Mouse (Mus musculus): ENCODE data around the gene Hps6. TPM values are rescaled to one million over a fixed set of nuclear protein-coding genes. Genes with fewer than 3 reads are reported as not detected.

Gene Hps6
- polyA plus RNA-seq, 1 experiment = 2.1 TPM

DNA sequence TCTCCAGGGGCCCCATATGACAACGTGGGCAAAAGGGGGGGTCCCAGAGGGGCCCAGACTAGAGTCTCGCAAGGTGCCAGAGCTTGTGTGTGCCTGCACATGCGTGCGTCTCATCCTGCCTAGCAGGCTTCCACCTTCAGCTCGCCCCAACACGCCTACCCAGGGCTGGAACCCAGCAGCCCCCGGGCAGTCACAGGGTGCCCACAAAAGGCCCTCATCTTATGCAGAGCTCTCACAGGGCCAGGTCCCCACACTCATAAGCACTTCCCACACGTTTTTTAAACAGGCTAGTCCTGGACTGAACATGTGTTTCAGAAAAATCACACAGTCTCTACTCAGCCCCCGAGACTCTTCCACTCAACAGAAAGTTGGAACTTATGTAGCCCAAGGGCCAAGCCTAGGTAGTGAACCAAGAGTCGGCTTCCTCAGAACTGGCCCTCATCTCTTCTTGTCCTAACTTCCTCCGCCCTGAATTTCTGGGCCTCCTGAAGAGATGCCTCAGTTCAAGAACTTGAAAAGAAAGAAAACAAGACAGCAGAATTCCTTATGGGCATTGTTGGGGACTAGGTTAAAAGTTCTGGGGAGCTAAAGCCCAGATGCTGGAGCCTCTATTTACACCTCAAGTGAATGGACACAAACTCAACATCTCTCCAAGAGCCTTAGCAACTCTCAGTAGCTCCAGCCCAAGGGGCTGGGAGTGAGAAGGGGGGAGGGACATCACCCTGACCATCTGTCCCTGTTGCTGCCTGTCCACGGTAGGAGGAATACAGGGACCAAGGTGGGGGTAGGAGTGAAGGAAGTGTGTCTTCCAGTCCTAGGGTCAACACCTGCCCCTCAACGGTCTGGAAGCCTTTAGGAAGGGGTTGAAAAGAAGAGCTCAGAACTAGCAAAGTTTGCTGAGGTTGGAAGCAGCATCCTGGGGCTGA lies 34.9 kb downstream of the Hps6 start:
- Histone ChIP-seq H3K27ac (replicated peaks; ENCODE audit: low read depth, low read length) (no peak overlapping the region), H3K4me3 (ENCODE audit: insufficient read depth, low read depth, low read length) (peak overlapping the region; percentile 50), H3K4me1 (ENCODE audit: control insufficient read depth, insufficient read depth, insufficient read length, low read length) (peaks cover 23% of the 10 kb centered on the region)

DNA sequence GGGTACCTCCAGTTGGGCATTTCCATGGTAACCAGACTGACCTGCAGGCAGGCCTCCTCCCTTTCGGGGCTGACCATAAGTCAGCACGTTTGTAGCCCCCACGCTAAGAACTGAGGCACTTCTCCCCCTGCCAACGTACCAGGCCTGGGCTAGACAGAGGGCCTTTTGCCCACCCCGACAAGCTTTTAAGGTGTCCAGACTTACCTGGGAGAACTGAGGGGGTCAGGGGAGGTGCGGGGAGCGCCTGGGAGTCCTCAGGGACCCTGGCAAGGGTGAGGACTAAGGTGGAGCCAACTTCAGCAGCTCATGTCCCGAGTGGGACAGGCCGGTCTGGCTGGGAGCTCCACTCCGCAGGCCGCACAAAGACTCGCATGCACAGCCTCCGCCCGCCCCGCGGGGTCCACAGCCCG lies 35.5 kb downstream of the Hps6 start:
- H3K4me1 ChIP-seq (ENCODE audit: control insufficient read depth, insufficient read depth, insufficient read length, low read length) = peaks cover 25% of the 10 kb centered on the region
- H3K27ac ChIP-seq (replicated peaks; ENCODE audit: low read depth, low read length) = no peak overlapping the region
- peak overlapping the region; percentile 50 for H3K4me3 ChIP-seq (ENCODE audit: insufficient read depth, low read depth, low read length)

DNA sequence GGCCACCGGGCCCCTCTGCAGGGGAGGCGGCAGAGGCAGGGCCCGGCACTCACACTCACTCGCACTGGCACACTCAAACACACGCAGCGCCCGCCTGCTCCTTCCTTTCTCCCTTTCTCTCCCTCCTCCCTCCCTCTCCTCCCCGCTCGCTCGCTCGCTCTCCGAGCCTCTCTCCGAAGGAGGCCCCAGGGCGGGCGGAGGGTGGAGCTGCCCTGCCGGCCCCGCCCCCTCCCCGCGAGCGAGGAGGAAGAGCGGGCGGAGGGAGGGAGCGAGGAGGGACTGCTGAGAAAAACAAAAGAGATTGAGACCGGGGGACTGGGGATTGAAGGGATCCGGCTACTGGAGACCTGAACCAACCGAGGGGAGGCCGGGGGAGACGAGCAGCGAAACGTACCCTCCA lies 36.2 kb downstream of the Hps6 start:
- Histone ChIP-seq H3K27ac (replicated peaks; ENCODE audit: low read depth, low read length) (peak overlapping the region; percentile 46), H3K4me3 (ENCODE audit: insufficient read depth, low read depth, low read length) (peak overlapping the region; percentile 55), H3K4me1 (ENCODE audit: control insufficient read depth, insufficient read depth, insufficient read length, low read length) (peaks cover 25% of the 10 kb centered on the region)

DNA sequence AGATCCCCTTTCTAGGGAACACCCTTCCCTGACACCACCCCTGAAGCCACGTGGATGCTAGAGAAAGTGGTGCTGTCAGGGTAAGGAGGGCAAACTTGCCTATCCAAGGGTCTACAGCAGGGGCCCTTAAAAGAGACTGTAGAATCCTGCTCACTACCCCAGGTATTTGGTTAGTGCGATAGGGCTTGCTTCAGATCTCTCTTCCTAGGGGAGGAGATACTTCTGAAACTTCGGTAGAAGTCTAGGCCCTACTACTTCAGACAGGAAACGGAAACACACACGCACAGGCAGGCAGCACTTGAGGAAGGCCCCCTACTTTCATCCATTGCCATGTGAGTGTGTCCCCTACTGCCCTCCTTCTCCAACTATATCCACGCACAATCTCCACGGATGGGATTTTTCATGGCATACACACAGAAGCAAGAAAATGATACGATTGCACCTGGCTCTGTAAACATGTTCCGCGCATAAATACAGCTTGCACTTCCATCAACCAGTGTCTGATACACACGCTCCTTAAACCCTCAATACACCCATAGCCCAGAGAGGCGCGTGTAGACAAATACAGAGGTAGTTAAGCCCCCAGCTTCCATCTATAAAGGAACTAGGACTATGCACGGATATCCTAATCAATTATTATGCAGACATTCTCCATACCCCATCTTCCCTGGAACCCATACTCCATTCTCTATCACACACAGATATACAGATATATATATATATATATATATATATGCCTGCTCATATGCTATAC lies 37.0 kb downstream of the Hps6 start:
- Histone ChIP-seq H3K4me1 (ENCODE audit: control insufficient read depth, insufficient read depth, insufficient read length, low read length) (peaks cover 25% of the 10 kb centered on the region), H3K4me3 (ENCODE audit: insufficient read depth, low read depth, low read length) (peak overlapping the region; percentile 55), H3K27ac (replicated peaks; ENCODE audit: low read depth, low read length) (peak overlapping the region; percentile 46)

DNA sequence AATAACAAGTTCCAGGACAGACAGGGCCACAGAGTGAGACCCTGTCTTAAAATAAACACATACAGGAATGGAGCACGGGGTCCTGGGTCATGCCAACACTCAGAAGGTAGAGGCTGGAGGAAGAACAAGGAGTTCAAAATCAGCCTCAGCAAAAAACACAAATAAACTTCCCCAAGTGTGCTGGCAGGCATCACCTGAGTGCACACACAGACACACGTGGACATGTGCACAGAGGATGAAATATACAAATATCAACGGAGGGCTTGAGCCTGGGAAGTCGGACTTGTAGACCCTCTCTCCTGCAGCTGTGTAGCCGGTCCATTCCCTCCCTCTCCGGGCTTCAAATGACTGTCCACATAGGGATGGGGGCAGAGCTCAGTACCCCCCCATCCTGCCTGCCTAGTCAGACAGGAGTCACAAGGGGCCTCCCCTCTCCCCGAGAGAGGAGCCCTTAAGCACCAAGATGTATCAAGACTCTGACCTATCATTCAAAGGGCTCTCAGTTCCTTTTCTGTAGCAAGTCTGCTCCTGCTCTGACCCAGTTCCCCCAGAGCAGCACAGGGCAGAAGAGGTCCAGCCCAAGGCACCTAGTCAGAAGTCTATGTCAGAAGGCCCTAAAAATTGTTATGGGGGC lies 38.1 kb downstream of the Hps6 start:
- Histone ChIP-seq H3K4me1 (ENCODE audit: control insufficient read depth, insufficient read depth, insufficient read length, low read length) (peaks cover 25% of the 10 kb centered on the region), H3K4me3 (ENCODE audit: insufficient read depth, low read depth, low read length) (0 out of 2 replicates have a peak overlapping the region, but pooled peaks have one; percentile 2), H3K27ac (replicated peaks; ENCODE audit: low read depth, low read length) (peak overlapping the region; percentile 19)

DNA sequence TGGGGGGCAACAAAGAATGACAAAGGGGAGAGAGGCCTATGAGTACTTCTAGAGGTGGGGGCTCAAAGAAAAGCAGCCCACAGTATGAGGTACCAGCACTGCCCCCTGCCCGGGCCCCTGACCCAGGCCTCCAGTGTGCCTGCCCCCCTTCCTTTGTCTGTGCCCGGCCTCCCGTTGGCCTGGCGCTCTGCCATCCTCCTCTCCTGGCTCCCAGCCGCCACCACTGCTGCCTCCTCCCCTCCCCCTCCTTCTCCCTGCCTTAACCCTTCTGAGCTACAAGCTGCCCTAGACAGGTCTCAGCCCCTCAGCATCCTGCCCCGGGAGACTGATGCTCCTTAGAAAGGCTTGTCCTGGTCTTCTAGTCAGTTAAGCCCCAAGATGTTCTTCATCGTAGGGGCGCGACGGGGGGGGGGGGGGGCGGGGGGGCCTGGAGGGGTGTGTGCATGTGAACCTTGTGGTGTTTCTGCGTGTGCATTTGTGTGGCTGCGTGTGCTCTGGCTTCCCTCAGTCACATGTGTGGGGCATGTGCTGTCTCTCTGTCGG lies 38.7 kb downstream of the Hps6 start:
- no peak overlapping the region for H3K4me3 ChIP-seq (ENCODE audit: insufficient read depth, low read depth, low read length)
- H3K4me1 ChIP-seq (ENCODE audit: control insufficient read depth, insufficient read depth, insufficient read length, low read length) = peaks cover 25% of the 10 kb centered on the region

DNA sequence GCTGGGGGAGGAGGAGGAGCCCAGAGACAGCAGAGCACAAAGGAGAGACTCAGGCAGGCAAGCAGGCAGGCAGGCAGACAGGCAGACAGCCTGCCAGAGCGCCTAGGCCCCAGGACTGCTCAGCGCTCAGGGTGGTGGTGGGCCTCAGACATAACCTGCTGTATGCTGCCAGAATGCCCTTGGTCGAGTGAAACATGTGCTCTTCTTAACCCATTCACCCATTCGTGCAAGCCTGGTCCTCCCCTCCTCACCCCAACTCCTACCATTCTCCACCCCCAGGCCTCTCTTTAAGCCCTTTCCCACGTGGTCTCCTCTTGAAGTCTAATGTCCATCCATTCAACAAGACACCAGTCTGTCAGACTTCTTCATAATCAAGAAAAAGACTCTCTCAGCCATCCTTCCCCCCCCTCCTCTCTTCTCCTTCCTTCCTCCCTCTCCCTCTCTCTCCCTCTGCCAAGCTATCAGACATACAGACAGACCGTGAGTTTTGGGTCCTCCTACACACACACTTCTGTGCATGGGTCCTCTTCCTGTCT lies 39.2 kb downstream of the Hps6 start:
- H3K4me3 ChIP-seq (ENCODE audit: insufficient read depth, low read depth, low read length) = peak overlapping the region; percentile 3; the same call in 1 of the 2 replicates
- peaks cover 25% of the 10 kb centered on the region for H3K4me1 ChIP-seq (ENCODE audit: control insufficient read depth, insufficient read depth, insufficient read length, low read length)
- no peak overlapping the region; the same call in 1 of the 2 replicates for H3K27ac ChIP-seq (replicated peaks; ENCODE audit: low read depth, low read length)

More for the DNA sequence above, 38.7 kb downstream of the Hps6 start:
- H3K27ac ChIP-seq (replicated peaks; ENCODE audit: low read depth, low read length) = no peak overlapping the region; the same call in none of the 2 replicates

DNA sequence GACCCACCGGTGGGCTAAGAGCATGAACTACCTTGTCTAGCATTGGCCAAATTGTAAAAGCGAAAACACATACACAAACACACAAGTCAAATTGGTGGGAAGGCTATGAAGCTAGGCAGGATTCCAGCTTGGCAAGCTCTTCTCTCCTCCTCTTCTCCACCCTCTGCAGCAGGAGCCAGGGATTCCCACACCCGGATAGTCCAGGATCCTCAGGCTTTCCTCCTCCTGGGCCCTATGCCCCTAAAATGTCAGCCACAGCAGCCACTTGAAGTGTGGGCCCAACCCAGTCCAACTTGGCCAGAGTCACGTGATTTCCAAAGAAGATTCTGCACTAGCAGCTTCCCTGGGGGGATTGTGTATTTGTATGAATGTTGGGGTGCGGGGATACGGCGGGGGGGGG lies 40.1 kb downstream of the Hps6 start:
- Histone ChIP-seq H3K4me1 (ENCODE audit: control insufficient read depth, insufficient read depth, insufficient read length, low read length) (peaks cover 25% of the 10 kb centered on the region), H3K27ac (replicated peaks; ENCODE audit: low read depth, low read length) (no peak overlapping the region), H3K4me3 (ENCODE audit: insufficient read depth, low read depth, low read length) (peak overlapping the region; percentile 3; the same call in 1 of the 2 replicates)

DNA sequence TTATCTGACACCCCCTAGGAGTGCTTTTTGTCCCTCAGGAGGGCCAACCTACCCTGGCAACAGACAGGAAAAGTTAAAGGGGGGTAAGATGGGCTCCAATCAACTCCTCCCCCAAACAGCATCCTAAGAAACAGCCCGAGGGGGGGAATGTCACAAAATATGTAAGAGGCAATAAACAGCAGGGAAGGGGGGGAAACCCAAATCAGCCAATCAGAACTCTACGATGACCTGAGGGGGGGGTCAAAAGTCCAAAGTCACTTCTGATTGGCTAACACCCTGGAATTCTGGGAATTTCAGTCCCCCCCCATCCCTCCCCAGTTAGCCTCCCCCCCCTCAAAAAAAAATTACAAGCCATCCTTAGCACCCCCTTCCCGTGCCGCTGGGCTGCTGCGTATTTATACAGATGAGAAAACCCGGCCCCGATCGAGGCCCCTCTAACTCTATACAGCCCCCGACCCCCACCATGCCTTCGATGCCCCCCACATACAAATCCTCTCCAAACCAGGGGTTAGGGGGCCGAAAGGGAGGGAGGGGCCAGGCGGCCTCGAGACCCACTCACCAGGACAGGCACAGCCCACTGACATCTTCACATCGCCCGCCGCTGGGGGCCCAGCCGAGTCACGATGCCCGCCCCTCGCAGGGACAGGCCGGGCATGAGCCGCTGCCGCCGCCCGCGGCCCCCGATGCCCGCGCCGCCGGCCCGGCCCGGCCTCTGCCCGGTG lies 41.1 kb downstream of the Hps6 start, which contains the start of gene Pprc1:
Gene Pprc1, plus strand, starts transcription at position 616 of the 722 bp plus-strand sequence.
- Histone ChIP-seq H3K27ac (replicated peaks; ENCODE audit: low read depth, low read length) (peak within 1 kb of the TSS; percentile 95), H3K4me1 (ENCODE audit: control insufficient read depth, insufficient read depth, insufficient read length, low read length) (peaks cover 25% of the 10 kb centered on the region), H3K4me3 (ENCODE audit: insufficient read depth, low read depth, low read length) (peak within 1 kb of the TSS; percentile 95)

DNA sequence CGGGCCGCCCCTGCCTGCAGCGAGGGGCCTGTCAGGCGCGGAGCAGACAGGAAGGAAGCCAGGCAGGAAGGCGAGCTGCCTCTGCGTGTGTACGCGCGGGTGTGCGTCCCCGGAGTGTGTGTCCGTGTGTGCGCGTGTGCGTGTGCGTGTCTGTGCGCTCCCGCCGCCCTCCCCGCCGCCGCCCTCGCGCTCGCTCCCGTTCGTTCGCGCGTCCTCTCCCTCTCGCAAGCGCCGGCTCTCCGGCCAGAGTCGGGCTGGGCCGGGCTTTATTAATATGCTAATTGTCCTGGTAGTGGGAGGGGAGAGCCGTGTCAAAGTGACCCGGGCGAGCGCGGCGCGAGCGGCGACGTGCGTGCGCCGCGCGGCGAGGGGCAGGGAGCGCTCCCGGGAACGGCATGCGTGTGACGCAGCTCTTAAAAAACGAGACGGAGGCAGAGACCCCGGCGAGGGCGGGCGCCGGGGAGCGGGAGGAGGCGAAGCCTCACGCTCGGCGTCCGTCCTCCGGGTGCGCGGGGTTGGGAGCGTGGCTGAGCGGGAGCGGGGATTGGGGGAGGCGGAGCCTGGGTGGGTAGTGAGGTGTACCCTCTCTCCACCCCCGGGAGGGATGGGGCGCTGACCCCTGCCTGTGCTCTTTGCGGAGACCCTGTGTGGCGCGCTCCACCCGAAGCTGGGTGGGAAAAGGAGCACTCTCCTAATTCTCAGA lies 41.8 kb downstream of the Hps6 start, which contains the start of gene Ldb1:
Gene Ldb1, minus strand, starts transcription at position 222 of the 703 bp plus-strand sequence.
- H3K27ac ChIP-seq (replicated peaks; ENCODE audit: low read depth, low read length) = peak within 1 kb of the TSS; percentile 95
- H3K4me1 ChIP-seq (ENCODE audit: control insufficient read depth, insufficient read depth, insufficient read length, low read length) = peaks cover 23% of the 10 kb centered on the region
- peak within 1 kb of the TSS; percentile 95 for H3K4me3 ChIP-seq (ENCODE audit: insufficient read depth, low read depth, low read length)

DNA sequence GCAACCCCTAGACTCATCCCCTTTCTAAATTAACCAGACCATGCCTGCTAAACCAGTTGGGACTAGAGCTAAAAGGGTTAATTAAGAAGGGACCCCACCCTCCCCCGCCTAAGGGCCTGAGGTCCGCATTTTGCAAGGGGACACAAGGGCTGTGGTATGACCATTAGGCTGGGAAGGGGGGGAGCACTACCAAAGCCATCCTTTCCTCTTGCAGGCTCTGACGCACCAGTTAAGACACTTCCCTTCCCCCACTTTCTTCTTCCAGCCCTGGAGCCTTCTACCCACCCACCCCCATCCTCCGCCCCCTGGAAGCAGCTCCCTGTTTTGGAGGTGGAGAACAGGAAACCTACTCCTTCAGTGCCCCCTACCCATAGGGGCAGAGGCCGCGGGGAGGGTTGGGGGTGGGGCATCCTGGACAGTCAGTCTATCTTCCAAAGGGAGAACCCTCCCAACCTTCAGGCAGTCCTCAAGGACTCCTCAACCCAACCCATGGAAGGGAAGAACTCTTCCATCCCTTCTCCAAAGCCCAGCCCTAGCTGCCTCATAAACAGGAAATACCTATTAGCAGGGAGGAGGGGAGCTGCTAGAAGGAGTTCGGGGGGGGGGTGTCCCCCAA lies 42.5 kb downstream of the Hps6 start:
- H3K4me1 ChIP-seq (ENCODE audit: control insufficient read depth, insufficient read depth, insufficient read length, low read length) = peaks cover 20% of the 10 kb centered on the region

DNA sequence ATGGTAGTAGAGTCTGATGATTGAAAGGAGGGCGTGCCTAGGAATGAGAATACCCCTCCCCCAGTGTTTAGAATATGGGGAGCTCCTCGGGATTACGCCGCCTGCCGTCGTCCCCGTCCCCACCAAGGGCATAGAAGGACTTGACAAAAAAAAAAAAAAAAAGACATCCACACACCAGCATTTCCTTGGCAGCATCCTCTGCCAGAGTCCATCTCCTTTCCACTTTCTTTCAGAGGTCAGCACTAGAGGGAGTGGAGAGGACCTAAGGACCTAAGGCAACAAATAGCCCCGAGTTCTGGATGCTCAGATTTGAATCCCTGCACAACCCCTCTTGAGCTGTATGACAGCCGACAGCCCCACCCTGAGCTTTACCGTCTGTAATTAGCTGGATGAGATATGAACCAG lies 43.3 kb downstream of the Hps6 start:
- H3K4me3 ChIP-seq (ENCODE audit: insufficient read depth, low read depth, low read length) = peak overlapping the region; percentile 40; the same call in 1 of the 2 replicates
- peak overlapping the region; percentile 87 for H3K27ac ChIP-seq (replicated peaks; ENCODE audit: low read depth, low read length)
- H3K4me1 ChIP-seq (ENCODE audit: control insufficient read depth, insufficient read depth, insufficient read length, low read length) = peaks cover 15% of the 10 kb centered on the region

More for the DNA sequence above, 42.5 kb downstream of the Hps6 start:
- H3K4me3 ChIP-seq (ENCODE audit: insufficient read depth, low read depth, low read length) = peak overlapping the region; percentile 95
- H3K27ac ChIP-seq (replicated peaks; ENCODE audit: low read depth, low read length) = peak overlapping the region; percentile 95

DNA sequence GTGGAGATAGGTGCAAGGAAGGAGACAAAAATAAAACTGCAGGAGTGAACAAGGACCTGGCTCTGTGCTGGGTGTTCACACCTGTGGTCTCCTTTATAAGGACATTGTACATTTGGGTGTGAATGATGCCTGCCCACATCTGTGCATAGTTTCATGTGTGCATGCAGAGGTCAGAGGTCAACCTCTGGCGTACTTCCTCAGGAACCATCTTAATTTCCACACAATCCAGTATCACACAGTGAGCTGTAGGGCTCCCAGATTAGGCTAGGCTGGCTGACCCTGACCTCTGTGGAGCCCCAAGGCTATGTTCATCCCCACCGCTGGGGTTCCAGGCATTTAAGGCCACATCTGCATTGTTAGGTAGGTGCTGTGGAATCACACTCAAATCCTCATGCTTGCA lies 44.1 kb downstream of the Hps6 start:
- Histone ChIP-seq H3K4me3 (ENCODE audit: insufficient read depth, low read depth, low read length) (no peak overlapping the region), H3K4me1 (ENCODE audit: control insufficient read depth, insufficient read depth, insufficient read length, low read length) (peaks cover 10% of the 10 kb centered on the region), H3K27ac (replicated peaks; ENCODE audit: low read depth, low read length) (no peak overlapping the region)

Data from brown adipose tissue, adult 24 weeks (tissue).